Mouse (Mus musculus) erythroblast, embryonic 14.5 days (primary cell): ENCODE measurements around the gene Tmpo.

Experiments
- GATA1 ChIP-seq: IDR thresholded peaks from 2 replicates; pipeline ENCODE4 v1.6.1; 2012; ENCODE audit warnings: low read length, inconsistent platforms, mixed read lengths
- TAL1 ChIP-seq: IDR thresholded peaks from 3 replicates; pipeline ENCODE4 v1.6.1; 2012; ENCODE audit warnings: low read length, inconsistent platforms, mixed read lengths

- TF ChIP-seq TAL1: no peak
- TF ChIP-seq GATA1: no peak
These were observed 4.6 kb upstream of the Tmpo start for GRCm38 (mm10) chr10:91185721-91186120.
